In genomic region chr7:44868919-44869696, GRCm38 (mm10) we compare ENCODE assay signal across 8 mouse cellular contexts. TPM values are rescaled to one million over a fixed set of nuclear protein-coding genes. Genes with fewer than 3 reads are reported as not detected.
A peak's percentile ranks its signal among the peaks of the same experiment; 100 is the strongest.
DNase-seq lines count a peak whose midpoint lies in the region; ATAC-seq and TF ChIP-seq lines count a peak whose summit lies in the region.

No protein-coding gene starts in this region.

- WGBS in forebrain, embryonic 13.5 days: under 1% methylated on average over 92 of the region's 108 CpGs
- under 1% methylated on average over 108 of the region's 108 CpGs for WGBS in hindbrain, embryonic 10.5 days
- under 1% methylated on average over 70 of the region's 108 CpGs for WGBS in limb, embryonic 14.5 days
- WGBS in midbrain, embryonic 15.5 days: under 1% methylated on average over 102 of the region's 108 CpGs

- peak; percentile 42; the same call in 1 of the 2 replicates for TF ChIP-seq POLR2A in limb, embryonic 14.5 days (IDR thresholded peaks at IDR 0.05; ENCODE audit: borderline replicate concordance, extremely low read depth, insufficient read depth, insufficient read length)

- H3K9me3 ChIP-seq in forebrain, embryonic 13.5 days (replicated peaks): no peaks in the 10 kb centered on the region
- H3K9me3 ChIP-seq in hindbrain, embryonic 10.5 days: no peaks in the 10 kb centered on the region
- no peaks in the 10 kb centered on the region for H3K9me3 ChIP-seq in limb, embryonic 14.5 days (ENCODE audit: control insufficient read depth, low read length)
- no peaks in the 10 kb centered on the region for H3K9me3 ChIP-seq in midbrain, embryonic 15.5 days

- H3K36me3 ChIP-seq in forebrain, embryonic 13.5 days (ENCODE audit: poor library complexity, severe bottlenecking): peaks cover 29% of the 10 kb centered on the region
- peaks cover 40% of the 10 kb centered on the region for H3K36me3 ChIP-seq in hindbrain, embryonic 10.5 days
- peaks cover 29% of the 10 kb centered on the region for H3K36me3 ChIP-seq in limb, embryonic 14.5 days (ENCODE audit: control insufficient read depth, insufficient read depth, low read length)
- peaks cover 5% of the 10 kb centered on the region for H3K36me3 ChIP-seq in midbrain, embryonic 15.5 days (replicated peaks)

- H3K27ac ChIP-seq in forebrain, embryonic 13.5 days: peak overlapping the region; percentile 100
- H3K27ac ChIP-seq in hindbrain, embryonic 10.5 days: peak overlapping the region; percentile 100
- peak overlapping the region; percentile 100 for H3K27ac ChIP-seq in limb, embryonic 14.5 days (replicated peaks; ENCODE audit: low read depth, low read length)
- peak overlapping the region; percentile 100 for H3K27ac ChIP-seq in midbrain, embryonic 15.5 days

- peak; percentile 28 for ATAC-seq in forebrain, embryonic 13.5 days
- peak; percentile 66 for ATAC-seq in limb, embryonic 14.5 days (ENCODE audit: low FRiP score, low read depth)
- ATAC-seq in midbrain, embryonic 15.5 days (replicated peaks): peak; percentile 21

- H3K27me3 ChIP-seq in forebrain, embryonic 13.5 days: no peaks in the 10 kb centered on the region
- no peaks in the 10 kb centered on the region for H3K27me3 ChIP-seq in hindbrain, embryonic 10.5 days (ENCODE audit: insufficient read depth, poor library complexity, severe bottlenecking)
- H3K27me3 ChIP-seq in limb, embryonic 14.5 days (ENCODE audit: control insufficient read depth, insufficient read depth, low read length): no peaks in the 10 kb centered on the region
- H3K27me3 ChIP-seq in midbrain, embryonic 15.5 days (replicated peaks): no peaks in the 10 kb centered on the region

- peak overlapping the region; percentile 95 for H3K4me3 ChIP-seq in forebrain, embryonic 13.5 days
- H3K4me3 ChIP-seq in hindbrain, embryonic 10.5 days: peak overlapping the region; percentile 95
- H3K4me3 ChIP-seq in limb, embryonic 14.5 days (replicated peaks; ENCODE audit: low read length): peak overlapping the region; percentile 98
- peak overlapping the region; percentile 93 for H3K4me3 ChIP-seq in midbrain, embryonic 15.5 days

- peak overlapping the region; percentile 100 for H3K9ac ChIP-seq in forebrain, embryonic 13.5 days
- H3K9ac ChIP-seq in limb, embryonic 14.5 days (ENCODE audit: low read depth, low read length, severe bottlenecking): peak overlapping the region; percentile 100
- peak overlapping the region; percentile 99 for H3K9ac ChIP-seq in midbrain, embryonic 15.5 days

- peak overlapping the region; percentile 94 for H3K4me2 ChIP-seq in forebrain, embryonic 13.5 days
- peak overlapping the region; percentile 94 for H3K4me2 ChIP-seq in limb, embryonic 14.5 days (replicated peaks; ENCODE audit: low read depth, low read length, severe bottlenecking)
- peak overlapping the region; percentile 82 for H3K4me2 ChIP-seq in midbrain, embryonic 15.5 days

- peak; percentile 79 for DNase-seq in Muller cell, postnatal 12 days (ENCODE audit: inconsistent ontology term)
- peak; percentile 61 for DNase-seq in brain, adult 2 months (ENCODE audit: low read depth, low spot score)
- peak; percentile 79 for DNase-seq in hindbrain, embryonic 10.5 days (ENCODE audit: low spot score)
- DNase-seq in limb, embryonic 14.5 days (ENCODE audit: low spot score): peak; percentile 81
- DNase-seq in testis, postnatal 10 days (ENCODE audit: low spot score): peak; percentile 83
- DNase-seq in layer of hippocampus, postnatal 36 days: no peak

- peaks cover 56% of the 10 kb centered on the region for H3K4me1 ChIP-seq in forebrain, embryonic 13.5 days
- peaks cover 62% of the 10 kb centered on the region for H3K4me1 ChIP-seq in hindbrain, embryonic 10.5 days (replicated peaks)
- H3K4me1 ChIP-seq in limb, embryonic 14.5 days (ENCODE audit: control insufficient read depth, insufficient read depth, low read length): peaks cover 40% of the 10 kb centered on the region
- peaks cover 44% of the 10 kb centered on the region for H3K4me1 ChIP-seq in midbrain, embryonic 15.5 days

RNA-seq across cellular contexts. Expression of gene Ptov1, which starts 0.5 kb away (rescaled TPM):
- polyA plus RNA-seq in forebrain, embryonic 13.5 days (2015; fragmentation: Nextera tagmentation; extraction: Ambion mirVana): 558 and 574 TPM in 2 replicates
- polyA plus RNA-seq in hindbrain, embryonic 10.5 days (2016; fragmentation: Nextera tagmentation; extraction: Ambion mirVana): 478 and 579 TPM in 2 replicates
- polyA plus RNA-seq in limb, embryonic 14.5 days (2012; rRNA removed): 751 and 1,065 TPM in 2 replicates
- 471 and 513 TPM in 2 replicates for polyA plus RNA-seq in limb, embryonic 14.5 days (2014; fragmentation: Nextera tagmentation; extraction: Ambion mirVana)
- polyA plus RNA-seq in midbrain, embryonic 15.5 days (2015; fragmentation: Nextera tagmentation; extraction: Ambion mirVana): 517 and 553 TPM in 2 replicates
- 100 to 1,000 TPM; 346 to 359 TPM for total RNA-seq in layer of hippocampus, postnatal 36 days (2021)

RNA-seq across cellular contexts. Expression of gene Pnkp, which starts 12.2 kb away (rescaled TPM):
- 34.9 and 38.1 TPM in 2 replicates for polyA plus RNA-seq in forebrain, embryonic 13.5 days (2015; fragmentation: Nextera tagmentation; extraction: Ambion mirVana)
- polyA plus RNA-seq in hindbrain, embryonic 10.5 days (2016; fragmentation: Nextera tagmentation; extraction: Ambion mirVana): 36.3 and 40.2 TPM in 2 replicates
- 28.7 and 32.0 TPM in 2 replicates for polyA plus RNA-seq in limb, embryonic 14.5 days (2012; rRNA removed)
- 23.8 and 26.6 TPM in 2 replicates for polyA plus RNA-seq in limb, embryonic 14.5 days (2014; fragmentation: Nextera tagmentation; extraction: Ambion mirVana)
- polyA plus RNA-seq in midbrain, embryonic 15.5 days (2015; fragmentation: Nextera tagmentation; extraction: Ambion mirVana): 30.5 and 32.8 TPM in 2 replicates
- 10 to 100 TPM; 27.1 to 27.2 TPM for total RNA-seq in layer of hippocampus, postnatal 36 days (2021)

RNA-seq across cellular contexts. Expression of gene Tbc1d17, which starts 20.2 kb away (rescaled TPM):
- 81.5 and 95.5 TPM in 2 replicates for polyA plus RNA-seq in forebrain, embryonic 13.5 days (2015; fragmentation: Nextera tagmentation; extraction: Ambion mirVana)
- polyA plus RNA-seq in hindbrain, embryonic 10.5 days (2016; fragmentation: Nextera tagmentation; extraction: Ambion mirVana): 77.1 and 91.1 TPM in 2 replicates
- polyA plus RNA-seq in limb, embryonic 14.5 days (2012; rRNA removed): 86.0 and 103 TPM in 2 replicates
- 76.0 and 81.7 TPM in 2 replicates for polyA plus RNA-seq in limb, embryonic 14.5 days (2014; fragmentation: Nextera tagmentation; extraction: Ambion mirVana)
- polyA plus RNA-seq in midbrain, embryonic 15.5 days (2015; fragmentation: Nextera tagmentation; extraction: Ambion mirVana): 121 and 122 TPM in 2 replicates
- 10 to 100 TPM; 63.7 to 64.6 TPM for total RNA-seq in layer of hippocampus, postnatal 36 days (2021)

RNA-seq across cellular contexts. Expression of gene Akt1s1, which starts 20.3 kb away (rescaled TPM):
- polyA plus RNA-seq in forebrain, embryonic 13.5 days (2015; fragmentation: Nextera tagmentation; extraction: Ambion mirVana): 93.1 and 95.4 TPM in 2 replicates
- 81.7 and 93.3 TPM in 2 replicates for polyA plus RNA-seq in hindbrain, embryonic 10.5 days (2016; fragmentation: Nextera tagmentation; extraction: Ambion mirVana)
- 179 and 270 TPM in 2 replicates for polyA plus RNA-seq in limb, embryonic 14.5 days (2012; rRNA removed)
- polyA plus RNA-seq in limb, embryonic 14.5 days (2014; fragmentation: Nextera tagmentation; extraction: Ambion mirVana): 66.1 and 70.5 TPM in 2 replicates
- polyA plus RNA-seq in midbrain, embryonic 15.5 days (2015; fragmentation: Nextera tagmentation; extraction: Ambion mirVana): 89.7 and 91.1 TPM in 2 replicates
- total RNA-seq in layer of hippocampus, postnatal 36 days (2021): 10 to 100 TPM; 78.8 to 80.6 TPM

RNA-seq across cellular contexts. Expression of gene Med25, which starts 23.4 kb away (rescaled TPM):
- polyA plus RNA-seq in forebrain, embryonic 13.5 days (2015; fragmentation: Nextera tagmentation; extraction: Ambion mirVana): 145 and 165 TPM in 2 replicates
- 187 and 223 TPM in 2 replicates for polyA plus RNA-seq in hindbrain, embryonic 10.5 days (2016; fragmentation: Nextera tagmentation; extraction: Ambion mirVana)
- 142 and 181 TPM in 2 replicates for polyA plus RNA-seq in limb, embryonic 14.5 days (2012; rRNA removed)
- 69.1 and 73.5 TPM in 2 replicates for polyA plus RNA-seq in limb, embryonic 14.5 days (2014; fragmentation: Nextera tagmentation; extraction: Ambion mirVana)
- 179 TPM in 2 replicates for polyA plus RNA-seq in midbrain, embryonic 15.5 days (2015; fragmentation: Nextera tagmentation; extraction: Ambion mirVana)
- 100 to 1,000 TPM in 1 of 2 experiments, 10 to 100 TPM in 1; 97.2 to 113 TPM for total RNA-seq in layer of hippocampus, postnatal 36 days (2021)

Comparison
In these comparisons a context has a peak if more than half of its experiments do, and no peak if none do; other contexts are left out.
1. DNase-seq: peak in Muller cell, postnatal 12 days (single experiment), brain, adult 2 months (single experiment), hindbrain, embryonic 10.5 days (single experiment), limb, embryonic 14.5 days (single experiment) and testis, postnatal 10 days (single experiment); none in layer of hippocampus, postnatal 36 days (0 of 2).
2. Peak in every context shown above with its lines, with median percentiles within 50 percentile points of each other: ATAC-seq, H3K27ac ChIP-seq, H3K4me2 ChIP-seq, H3K4me3 ChIP-seq and H3K9ac ChIP-seq.